Mouse (Mus musculus): Measurements from ENCODE around the gene Rara.

Gene Rara

DNA sequence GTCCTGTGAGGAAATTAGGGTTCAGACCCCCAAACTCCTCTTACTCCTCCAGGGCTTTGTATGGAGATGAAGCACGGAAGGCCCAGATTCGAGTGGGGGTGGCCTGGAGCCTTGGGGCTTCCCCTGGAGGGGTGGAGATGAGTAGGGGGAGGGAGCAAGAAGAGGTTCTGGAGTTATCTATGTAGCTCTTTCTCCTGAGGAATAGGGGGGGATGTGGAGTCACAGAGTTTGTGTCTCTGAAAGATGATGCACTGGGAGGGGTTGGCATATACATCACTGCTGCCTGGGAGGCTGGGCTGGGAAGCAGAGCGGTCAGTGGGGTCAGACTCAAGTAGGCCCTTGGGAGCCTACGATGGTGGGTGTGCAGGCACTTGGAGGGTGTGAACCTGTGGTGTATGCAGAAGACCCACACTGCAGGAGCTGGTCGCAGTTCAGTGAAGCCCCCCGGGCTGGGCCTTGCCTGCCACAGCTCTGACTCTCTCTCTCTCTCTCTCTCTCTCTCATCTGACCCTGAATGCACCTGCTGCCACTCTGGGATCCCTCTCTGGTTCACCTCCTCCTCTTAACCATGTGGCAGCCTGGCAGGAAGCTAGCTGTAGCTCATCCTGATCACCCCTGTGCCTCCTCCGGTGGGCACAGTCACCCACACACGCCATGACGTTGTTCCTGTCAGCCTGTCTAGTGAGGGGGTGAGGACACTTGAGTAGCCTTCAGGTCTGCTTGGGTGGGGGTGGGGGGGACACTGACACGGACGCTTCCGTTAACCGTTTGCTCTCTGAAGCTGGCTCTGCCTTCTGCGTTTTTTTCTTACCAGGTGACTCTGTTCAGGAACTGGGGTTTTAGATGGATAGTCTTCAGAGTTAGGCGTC, 11.7 kb downstream of the Rara start:
- DNase-seq = no peak

DNA sequence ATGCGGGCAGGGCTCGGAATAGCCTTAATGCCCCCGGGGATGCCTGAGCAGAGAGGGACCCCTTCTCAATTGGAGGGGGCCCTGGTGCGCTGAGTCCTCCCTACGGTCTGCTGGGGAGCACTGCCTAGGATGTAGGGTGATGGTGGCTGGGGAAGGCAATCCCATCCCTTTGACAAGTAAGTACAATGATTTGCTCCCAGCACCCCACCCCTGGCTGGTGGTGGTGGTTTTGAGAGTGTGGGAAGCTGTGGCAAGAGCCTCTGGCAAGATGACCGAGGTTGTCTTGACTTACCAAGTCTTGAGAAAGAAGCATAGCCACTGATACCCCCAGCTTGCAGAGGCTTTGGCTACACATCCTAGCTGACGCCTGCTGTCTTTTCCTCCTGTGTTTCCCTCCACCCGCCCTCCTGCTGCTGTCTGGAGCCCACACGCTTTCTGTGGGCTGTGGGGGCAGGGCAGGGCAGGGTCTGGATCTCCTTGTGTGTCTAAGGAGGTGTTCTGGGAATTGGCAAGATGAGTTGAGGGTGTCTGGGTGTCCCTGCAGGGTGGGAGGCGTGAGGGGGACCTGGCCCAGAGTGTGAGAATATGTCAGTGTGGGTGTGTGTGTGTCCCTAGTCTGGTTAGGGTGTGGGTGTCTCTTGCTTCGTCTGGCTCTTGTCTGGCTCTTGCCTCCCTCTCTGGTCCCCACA, 12.5 kb downstream of the Rara start:
- DNase-seq = peak; percentile 60

DNA sequence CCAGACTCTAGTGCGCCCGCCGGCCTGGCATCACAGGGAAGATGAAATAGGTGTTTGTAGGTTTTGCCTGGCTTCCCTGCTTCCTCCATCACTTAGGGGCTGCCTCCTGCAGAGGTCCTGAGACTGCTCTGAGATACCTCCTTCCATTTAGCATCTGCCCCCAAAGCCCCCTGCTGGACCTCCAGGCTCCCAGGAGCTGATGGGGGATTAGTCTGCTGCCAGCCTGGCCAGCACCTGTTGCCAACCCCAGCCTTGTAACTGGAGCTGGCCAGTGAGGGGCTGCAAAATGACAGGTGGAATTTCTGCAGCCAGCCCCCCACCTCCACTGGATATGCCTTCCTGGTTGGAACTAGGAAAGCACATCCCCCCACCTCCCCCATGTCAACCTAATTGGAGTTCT, 13.2 kb downstream of the Rara start:
- no peak for DNase-seq

DNA sequence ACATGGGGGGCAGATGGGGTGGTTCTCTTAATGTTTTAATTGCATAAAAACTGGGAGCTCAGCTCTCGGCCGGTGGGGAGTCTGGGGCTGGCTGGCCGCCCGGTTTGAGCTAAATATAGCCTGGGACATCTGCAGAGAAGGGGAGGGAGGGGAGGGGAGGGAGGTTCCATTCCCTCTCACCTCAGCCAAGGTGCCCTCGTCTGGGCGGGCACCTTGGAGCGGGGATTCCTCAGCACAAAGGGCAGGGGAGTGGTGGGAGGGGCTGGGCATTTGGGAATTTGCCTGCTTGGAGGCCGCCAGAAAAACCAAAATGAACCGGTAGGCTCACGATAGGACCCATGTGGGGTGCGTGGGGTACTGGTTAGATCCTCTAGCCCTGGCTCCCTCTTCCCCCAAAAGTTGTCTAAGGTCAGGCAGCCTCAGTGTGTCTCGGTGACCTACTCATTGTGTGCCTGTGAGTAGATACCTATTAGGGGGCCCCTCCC, 13.8 kb downstream of the Rara start:
- peak; percentile 85 for DNase-seq

DNA sequence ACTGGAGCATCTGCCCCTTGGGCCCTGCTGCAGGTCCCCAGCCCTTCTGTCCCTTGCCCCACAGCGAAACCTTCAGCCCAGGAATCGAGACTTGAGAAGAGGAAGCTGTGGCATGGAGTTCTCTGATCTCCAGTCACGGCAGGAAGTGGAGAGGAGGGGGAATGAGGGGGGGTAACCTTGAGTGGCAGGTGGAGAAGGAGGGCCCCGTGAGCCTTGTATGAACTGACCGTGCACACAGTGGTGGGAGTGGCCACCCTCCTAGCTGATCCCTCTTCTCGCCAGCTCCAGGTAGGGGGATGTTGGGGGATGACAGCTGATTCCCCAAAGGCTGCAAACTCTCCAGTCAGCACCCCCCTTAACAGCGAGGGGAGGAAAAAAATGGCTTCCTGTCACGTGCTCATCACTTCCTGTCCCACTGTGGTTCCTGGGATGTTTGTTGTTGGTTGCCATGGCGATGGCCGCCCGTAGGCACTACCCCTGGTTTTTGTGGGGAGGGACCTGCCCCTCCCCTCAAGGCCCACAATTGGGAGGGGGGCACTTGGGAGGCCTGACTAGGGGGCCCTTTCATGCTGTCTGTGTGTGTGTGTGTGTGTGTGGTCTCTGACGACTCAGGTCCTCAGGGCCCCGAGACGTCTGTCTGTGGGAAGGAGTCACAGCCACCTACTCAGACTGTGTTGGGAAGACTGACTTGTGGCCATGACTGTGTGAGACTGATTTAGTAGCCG, 14.4 kb downstream of the Rara start:
- peak; percentile 59 for DNase-seq

DNA sequence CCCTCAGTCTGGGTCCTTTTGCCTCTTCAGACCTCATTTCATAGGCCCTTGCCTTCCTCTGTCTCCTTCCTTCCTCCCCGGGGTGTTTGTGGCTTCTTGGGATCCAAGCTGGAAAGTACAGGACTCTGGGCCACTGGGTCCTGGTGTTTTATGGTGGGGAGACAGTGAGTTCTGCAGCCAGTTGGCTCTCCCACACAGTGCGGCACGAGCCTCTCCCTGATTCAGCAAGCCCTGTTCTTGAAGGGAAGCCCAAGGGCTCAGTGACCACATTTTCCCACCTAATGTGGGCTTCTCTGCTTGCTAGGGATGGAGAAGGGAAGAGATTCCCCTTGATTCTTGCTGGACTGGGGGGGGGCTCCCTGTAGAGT, 14.9 kb downstream of the Rara start:
- DNase-seq = no peak

DNA sequence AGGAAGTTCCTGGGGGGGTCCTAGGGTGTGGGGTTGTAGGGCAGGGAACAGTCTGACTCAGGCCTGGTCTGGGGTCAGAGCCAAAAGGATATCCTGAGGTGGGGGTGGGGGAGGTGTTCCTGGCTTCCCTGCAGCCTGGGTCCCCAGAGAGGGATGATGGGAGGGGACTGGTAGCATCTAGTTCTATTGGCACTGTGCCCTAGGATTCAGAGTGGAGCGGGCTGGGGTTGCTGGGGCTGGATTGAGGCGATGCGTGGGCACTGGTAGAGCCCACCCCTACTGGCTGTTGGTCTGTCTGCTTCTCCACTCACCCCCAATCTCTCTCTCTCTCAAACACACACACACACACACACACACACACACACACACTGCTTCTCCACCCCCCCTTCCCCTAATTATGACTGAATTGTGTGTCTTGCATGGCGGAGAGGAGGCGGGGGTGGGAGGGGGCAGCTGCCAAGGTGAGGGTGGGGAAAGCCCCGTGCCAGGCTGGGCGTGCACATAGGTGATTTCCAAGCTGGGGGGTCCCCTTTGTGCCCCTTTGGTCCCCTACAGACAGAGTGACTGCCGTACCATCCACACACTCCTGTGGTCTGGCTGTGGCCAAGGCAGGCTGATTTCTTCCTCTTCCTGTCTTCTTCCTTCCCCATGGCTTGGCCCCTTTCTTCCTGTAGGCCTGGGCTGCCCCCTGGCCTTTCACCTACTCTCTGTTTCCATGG, 15.5 kb downstream of the Rara start:
- no peak for DNase-seq

DNA sequence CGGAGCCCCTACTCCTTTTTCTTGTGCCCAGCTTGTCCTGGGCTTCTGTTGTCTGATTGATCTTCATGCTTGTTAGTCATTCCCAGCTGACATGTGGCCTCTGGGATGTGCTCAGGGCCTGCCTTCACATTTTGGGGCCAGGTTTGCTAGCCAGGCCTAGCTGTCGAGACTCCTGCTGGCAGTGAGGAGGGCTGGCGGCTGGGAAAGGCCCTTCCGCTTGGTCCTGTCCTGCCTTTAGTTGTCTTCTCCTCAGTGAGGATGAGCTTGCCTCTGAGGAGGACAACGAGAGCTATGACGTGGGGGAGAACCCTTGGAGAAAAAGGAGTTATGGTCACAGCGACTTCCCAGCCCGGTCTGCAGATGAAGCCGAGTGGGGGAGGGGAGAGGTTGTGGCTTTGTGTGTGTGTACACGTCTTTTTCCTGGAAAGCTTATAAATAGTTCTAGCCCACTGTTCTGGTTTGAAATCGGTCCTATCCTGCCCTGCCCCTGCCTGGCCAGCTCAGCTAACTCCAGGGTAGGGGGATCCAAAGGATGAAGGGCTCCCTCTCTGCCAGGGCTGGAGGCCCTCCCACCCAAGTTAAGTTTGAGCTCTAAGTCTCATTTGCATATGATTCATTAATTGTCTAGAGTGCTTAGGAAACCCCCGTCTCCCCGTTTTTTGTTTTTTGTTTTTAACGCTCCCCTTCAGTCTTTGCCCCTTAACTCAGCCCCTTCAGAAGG, 16.3 kb downstream of the Rara start:
- no peak for DNase-seq

DNA sequence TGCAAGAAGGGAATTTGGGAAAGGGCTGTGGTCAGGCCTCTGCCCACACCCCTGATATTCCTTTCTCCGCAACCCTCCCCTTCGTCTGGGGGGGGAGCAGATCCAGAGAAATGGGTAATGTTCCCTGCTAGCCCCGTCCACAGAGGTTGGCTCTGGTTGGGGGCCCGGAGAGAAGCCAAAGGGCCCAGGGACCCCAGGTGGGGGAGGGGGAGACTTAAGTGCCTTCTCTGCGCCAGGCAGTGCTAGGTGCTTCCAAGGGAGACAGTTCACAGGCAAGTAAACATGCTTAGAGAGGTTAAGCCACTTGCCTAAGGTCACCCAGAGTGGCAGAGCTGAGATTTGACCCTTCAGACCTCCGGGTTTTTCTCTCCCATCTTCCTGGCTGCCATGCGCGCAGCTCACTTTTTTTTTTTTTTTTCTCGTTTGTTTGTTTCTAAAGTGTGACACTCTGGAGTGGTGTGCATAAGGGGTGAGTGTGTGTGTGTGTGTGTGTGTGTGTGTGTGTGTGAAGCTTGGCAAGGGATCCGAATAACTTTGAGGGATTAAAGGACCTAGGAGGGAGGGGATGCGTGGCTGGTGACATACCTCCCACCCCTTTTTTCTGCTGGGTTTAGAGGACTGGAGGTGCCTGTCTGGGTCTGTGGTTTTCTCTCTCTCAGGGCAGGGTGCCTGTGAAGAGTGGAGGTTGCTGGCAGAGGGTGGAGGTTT, 17.4 kb downstream of the Rara start:
- no peak for DNase-seq

DNA sequence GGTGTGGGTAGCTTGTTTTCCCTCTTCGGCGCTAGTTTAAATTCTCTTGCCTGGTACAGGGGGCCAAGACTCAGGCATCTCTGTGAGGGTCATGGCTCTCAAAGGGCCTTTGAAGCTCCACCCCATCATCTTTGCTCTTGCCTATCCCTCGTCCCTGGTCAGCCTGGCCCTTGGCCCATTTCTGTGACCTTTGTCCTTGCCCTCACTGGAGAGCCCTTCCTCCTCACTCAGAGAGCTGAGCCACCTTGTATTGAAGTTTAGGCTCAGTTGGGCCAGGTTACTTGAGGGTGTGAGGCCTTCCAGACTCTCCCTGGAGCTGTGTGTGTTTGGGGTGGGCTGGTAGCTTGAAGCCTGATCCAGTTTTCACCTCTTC, 18.0 kb downstream of the Rara start:
- no peak for DNase-seq

DNA sequence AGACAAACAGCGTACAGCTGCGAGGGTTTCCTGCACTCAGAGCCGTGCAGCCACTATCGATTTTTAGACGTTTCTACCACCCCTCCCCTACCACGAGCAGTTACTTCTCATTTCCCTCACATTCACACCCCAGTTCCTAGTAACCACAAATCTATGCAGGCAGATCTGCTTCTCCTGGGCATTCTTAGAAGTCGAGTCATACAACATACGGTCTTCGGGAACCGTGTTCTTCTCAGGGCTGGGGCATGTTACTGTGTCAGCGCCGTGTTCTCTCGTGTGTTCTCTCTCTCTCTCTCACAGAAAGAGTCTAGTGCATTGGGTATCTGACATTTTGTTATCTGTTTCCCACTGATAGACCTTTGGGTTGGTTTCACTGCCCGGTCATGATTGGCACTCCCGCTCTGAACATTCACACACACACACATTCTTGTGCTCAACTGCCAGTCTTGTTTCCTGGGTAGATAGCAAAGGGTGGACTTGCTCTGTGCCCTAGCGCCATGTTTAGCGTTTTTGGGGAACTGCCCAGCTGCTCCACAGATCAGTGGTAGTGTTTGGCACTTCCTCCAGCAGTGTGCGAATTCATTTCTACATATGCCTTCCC, 20.5 kb downstream of the Rara start:
- DNase-seq = no peak

DNA sequence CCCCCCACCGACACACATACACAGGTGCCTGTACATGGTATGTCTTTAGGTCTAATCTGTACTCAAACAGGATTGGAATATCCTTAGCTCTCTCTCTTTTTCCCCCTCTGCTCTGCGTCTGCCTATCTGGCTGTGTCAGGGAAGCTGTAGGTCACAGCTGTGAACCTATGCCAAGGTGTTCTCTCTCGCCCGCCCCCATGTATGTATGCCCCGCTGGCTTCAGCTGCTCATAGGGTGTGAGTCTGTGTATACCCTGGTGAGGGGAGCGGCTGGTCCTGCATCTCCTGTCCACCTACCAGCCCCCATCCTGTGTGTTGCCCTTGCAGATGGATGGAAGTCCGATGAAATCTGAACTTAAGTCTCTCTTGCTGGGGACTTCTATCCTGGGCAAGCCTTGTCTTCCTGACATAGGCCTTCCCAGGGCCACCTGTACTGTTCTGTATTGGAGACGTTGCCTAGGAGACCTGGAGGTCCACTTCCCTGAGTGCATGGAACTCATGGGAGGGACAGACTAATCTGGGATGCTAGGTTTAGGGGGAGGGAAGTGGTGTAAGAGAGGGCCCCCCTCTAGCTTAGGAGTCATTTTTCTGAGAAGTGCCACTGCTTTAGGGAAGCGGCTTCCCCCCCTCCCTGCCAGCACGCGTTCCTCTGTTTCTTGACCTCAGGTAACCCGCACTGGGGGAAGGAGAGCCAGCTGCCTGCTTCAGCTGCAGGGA, 21.8 kb downstream of the Rara start:
- no peak for DNase-seq

DNA sequence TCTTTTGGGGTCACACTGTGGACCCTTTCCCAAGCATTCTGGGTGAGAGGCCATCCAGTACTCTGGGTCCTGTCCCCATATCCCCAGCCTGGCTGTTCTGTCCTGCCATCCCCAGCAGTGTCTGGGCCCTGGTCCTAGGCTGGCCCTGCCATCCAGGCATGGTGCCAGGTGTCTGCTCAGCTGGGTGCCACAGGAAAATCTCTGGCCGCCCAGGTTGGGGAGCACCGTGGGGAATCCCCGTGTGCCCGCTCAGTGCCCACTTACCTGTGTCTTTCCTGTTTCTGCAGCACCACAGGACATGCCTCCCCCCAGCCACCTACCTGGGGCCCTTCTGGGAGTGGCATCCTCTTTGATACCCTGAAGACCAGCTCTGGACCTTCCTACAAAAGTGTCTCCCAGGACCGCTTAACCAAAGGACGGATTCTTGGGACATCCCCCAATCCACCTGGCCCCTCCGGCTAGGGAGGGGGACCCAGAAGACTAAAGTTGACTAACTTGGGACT, 22.4 kb downstream of the Rara start:
- no peak for DNase-seq

DNA sequence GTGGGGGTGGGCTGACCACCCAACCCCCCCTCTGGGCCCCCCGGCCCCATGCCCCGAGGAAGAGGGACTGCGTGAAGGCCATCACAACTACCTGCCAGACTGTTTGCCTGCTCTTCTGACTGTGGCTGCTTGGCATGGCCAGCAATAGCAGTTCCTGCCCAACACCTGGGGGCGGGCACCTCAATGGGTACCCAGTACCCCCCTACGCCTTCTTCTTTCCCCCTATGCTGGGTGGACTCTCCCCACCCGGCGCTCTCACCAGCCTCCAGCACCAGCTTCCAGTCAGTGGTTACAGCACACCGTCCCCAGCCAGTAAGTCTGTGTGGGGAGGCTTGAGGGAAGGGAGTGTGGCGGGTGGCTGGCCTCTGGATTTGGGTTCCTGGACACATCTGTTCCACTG, 22.9 kb downstream of the Rara start:
- no peak for DNase-seq

DNA sequence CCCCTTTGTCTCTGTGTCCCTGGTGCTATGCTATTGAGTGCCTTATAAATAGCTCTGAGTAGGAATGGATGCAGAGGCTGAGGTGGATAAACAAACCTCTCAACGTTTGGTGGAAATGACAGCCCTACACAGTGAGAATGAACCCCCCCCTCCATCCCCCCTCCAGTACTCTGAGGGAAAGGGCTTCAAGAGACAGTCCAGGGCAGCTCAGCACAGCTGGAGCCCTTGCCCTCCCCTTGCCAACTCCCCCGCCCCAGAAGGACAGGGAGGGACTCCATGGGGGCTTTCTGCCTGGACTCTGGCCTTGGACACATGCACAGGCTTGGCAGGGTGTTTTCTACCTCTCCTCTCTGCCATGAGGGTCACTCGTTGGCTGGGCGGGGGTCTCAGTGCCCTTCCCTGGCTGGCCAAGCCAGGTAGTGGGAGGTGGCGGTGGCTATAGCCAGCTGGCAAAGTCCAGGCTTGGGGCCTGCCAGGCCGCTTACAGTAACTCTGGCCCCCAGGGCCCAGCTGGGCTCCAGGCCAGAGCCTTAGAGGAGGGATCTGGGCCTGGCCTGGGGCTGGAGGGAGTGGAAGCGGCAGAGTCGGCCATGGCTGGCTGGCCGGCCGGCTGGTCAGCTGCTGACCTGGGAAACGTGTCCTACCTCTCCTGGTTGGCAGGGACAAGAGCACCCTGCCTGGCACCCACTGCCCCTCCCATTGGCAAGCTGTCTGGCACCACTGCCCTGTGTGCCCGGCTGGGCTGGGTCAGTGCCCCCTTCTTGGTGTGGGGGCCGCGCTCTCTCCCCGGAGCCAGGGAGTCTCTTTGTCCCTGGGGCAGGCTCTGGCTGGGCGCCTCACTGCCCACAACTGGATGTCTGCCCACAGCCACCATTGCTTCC, 23.6 kb downstream of the Rara start:
- no peak for DNase-seq

DNA sequence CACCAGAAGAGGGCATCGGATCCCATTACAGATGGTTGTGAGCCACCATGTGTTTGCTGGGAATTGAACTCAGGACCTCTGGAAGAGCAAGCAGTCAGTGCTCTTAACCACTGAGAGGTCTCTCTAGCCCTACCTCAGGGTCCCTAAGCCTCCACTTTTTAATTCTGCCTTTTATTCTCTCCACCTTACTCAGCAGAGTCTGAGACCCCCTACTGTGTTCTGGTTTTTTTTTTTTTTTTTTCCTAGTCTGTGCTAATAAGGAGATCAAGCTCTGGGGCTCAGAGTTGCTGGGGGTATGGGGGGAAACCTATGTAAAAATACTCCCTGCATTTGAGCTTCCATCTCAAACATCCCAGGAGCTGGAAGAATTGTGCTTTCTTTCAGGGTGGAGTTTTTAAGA, 24.5 kb downstream of the Rara start:
- DNase-seq = no peak

DNA sequence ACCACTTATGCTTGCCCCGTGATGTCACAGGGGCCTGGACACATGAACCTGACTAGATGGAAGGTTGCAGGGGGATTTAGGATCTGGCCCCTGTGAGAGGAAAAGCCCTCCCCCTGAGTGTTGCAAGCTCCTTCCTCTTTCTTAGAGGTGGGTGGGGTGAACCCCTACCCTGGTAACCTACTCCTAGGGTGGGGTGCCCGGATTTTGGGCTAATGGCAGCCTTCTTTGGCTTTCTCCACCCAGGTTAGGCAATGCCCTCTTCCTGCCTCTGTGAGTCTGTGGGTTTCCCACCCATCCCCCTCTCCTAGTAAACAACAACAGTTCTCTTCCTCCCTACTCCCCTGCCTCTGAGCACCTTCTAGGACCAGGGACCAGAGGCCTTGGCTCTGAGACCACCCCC, 25.1 kb downstream of the Rara start:
- DNase-seq = no peak

DNA sequence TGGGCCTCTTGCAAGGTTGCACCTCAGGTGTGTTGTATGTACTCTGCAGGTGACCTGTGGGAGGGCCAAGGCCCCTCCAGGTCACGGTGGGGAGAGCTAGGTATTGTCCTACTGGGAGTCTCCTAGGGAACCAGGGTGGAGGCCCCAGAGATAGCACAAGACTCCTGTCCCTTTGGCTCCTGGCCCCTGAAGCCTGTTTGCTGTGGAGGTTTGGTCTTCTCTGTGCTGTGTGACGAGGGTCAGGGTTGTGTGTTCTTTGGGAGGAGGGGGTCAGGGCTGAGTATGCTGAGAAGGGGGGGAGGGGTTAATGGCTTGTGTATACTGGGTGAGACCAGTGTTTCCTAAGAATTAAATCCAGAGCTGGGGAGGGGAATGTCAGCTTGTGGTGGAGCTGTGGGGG, 25.7 kb downstream of the Rara start:
- DNase-seq = no peak

DNA sequence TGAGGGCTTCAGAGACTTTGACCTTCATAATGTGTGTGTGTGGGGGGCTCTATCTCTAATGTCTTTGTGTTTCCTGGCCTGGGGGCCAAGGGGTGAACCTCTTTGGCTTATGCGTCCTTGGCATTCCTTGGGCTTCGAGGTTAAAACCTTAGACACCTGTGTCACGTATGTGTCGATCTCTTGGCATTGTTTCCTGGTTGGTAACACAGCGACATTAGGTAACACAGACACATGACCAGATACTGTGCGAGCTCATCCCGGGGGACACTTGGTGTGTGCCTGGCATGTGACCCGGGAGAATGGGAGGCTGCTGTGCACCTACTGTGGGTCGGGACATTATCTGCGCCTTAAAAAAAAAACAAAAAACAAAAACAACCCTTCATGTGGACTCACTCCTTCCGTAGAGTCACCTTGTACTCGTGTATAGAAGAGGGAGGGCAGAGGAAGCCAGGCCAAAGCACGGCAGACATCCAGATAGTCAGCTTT, 26.3 kb downstream of the Rara start:
- DNase-seq = no peak
